Mouse (Mus musculus): Measurements from ENCODE around the gene Gbp6. TPM values are rescaled to one million over a fixed set of nuclear protein-coding genes. Genes with fewer than 3 reads are reported as not detected.
"Not testable (repeated sequence)": the region's sequence is repeated elsewhere in the genome, so short reads cannot be mapped to it uniquely, and the experiment has no call there.

Gbp6 gene
- polyA plus RNA-seq, 1 experiment from 2014 or later: 2.0 TPM

DNA sequence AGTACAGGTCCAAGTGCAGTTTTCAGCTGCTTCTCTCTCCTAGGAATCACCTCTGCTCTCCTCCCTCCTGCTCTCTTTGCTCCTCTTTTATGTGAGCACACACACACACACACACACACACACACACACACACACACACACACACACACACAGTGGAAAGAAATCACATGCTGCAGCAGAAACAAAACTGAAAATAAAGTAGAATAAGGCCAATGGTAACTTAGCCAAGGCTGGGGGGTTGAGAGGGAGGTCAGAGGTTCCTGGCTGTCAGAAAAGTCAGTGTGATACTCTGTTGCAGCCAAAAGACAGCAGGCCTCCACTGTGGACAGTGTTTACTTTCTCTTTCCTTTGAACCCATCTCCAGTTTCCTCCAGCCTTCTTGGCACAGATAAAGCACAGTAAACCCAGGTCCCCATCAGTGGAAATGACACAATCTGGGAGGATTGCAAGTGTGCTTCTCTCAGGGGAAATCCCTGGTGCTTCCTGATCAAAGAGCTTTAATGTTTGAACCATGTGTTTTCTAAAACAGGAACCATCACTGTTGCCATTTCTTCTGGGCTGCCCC lies 53.9 kb downstream of the Gbp6 start, which contains the start of gene Gbp10:
Gene Gbp10, minus strand, starts transcription at position 51 of the 565 bp plus-strand sequence.
- not testable (repeated sequence) for H3K9ac ChIP-seq (replicated peaks; ENCODE audit: low read depth, low read length); H3K36me3 ChIP-seq (ENCODE audit: control insufficient read depth, insufficient read depth, low read length); H3K9me3 ChIP-seq (ENCODE audit: control insufficient read depth, low read depth, low read length); H3K4me3 ChIP-seq (ENCODE audit: low read depth, low read length); H3K27me3 ChIP-seq (ENCODE audit: control insufficient read depth, insufficient read depth, low read length); H3K4me2 ChIP-seq (replicated peaks; ENCODE audit: low read depth, low read length); H3K27ac ChIP-seq (ENCODE audit: low read length); ATAC-seq (ENCODE audit: insufficient number of reproducible peaks, insufficient read depth, low FRiP score, low read depth); H3K4me1 ChIP-seq (ENCODE audit: control insufficient read depth, insufficient read depth, low read length)

DNA sequence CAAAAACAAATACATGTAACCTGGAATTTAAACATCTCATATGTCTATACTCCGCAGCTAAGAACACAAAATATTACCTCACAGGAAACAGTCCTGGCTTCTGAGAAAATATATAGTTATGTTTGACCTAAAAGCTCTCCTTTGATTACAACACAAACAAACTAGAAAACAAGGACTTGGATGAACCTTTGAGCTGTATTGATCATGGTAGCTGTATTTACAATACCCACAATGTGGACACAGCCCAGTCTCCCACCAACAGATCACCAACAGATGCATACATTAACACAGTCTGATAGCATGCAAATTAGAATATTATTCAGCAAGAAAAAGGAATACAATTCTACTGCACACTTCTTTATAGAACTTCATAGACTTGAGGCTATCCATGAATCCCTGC lies 55.1 kb downstream of the Gbp6 start:
- ATAC-seq (ENCODE audit: insufficient number of reproducible peaks, insufficient read depth, low FRiP score, low read depth); H3K4me1 ChIP-seq (ENCODE audit: control insufficient read depth, insufficient read depth, low read length); H3K27ac ChIP-seq (ENCODE audit: low read length); H3K36me3 ChIP-seq (ENCODE audit: control insufficient read depth, insufficient read depth, low read length); H3K9me3 ChIP-seq (ENCODE audit: control insufficient read depth, low read depth, low read length); H3K4me2 ChIP-seq (replicated peaks; ENCODE audit: low read depth, low read length); H3K9ac ChIP-seq (replicated peaks; ENCODE audit: low read depth, low read length); H3K4me3 ChIP-seq (ENCODE audit: low read depth, low read length); H3K27me3 ChIP-seq (ENCODE audit: control insufficient read depth, insufficient read depth, low read length): not testable (repeated sequence)
- 91% methylated on average over 1 of the region's 1 CpGs for WGBS

DNA sequence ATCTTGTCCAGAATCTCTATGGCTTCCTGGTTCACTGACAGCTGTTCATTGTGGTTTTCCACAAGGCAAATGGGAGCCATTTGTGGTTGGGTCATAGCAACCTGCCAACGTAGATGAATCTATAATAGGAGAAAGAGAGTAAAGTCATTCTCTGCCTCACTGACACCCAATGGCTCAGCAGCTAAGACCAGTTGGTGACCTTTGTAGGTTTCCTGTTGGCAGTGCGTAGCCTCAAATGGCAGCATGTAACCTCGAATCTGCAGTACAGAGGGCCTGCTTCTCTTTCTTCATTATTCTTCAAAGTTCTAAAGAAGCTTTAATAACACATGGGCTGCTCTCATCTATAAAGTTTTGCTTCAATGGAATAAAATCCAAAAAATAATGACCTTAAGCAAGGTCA lies 57.5 kb downstream of the Gbp6 start:
- not testable (repeated sequence) for ATAC-seq (ENCODE audit: insufficient number of reproducible peaks, insufficient read depth, low FRiP score, low read depth); H3K36me3 ChIP-seq (ENCODE audit: control insufficient read depth, insufficient read depth, low read length); H3K27ac ChIP-seq (ENCODE audit: low read length); H3K4me3 ChIP-seq (ENCODE audit: low read depth, low read length); H3K9me3 ChIP-seq (ENCODE audit: control insufficient read depth, low read depth, low read length); H3K27me3 ChIP-seq (ENCODE audit: control insufficient read depth, insufficient read depth, low read length); H3K4me2 ChIP-seq (replicated peaks; ENCODE audit: low read depth, low read length); H3K9ac ChIP-seq (replicated peaks; ENCODE audit: low read depth, low read length); H3K4me1 ChIP-seq (ENCODE audit: control insufficient read depth, insufficient read depth, low read length)
- 87% methylated on average over 3 of the region's 3 CpGs for WGBS

Other genes with a start within 250 kb of the Gbp6 start
- gene Gbp9, start 154.2 kb downstream of the Gbp6 start, polyA plus RNA-seq (2014; fragmentation: Nextera tagmentation; extraction: Ambion mirVana): 2.8 and 3.5 TPM in 2 replicates
- 1.2 and 1.4 TPM in 2 replicates for gene Gbp8, start 154.2 kb downstream of the Gbp6 start, polyA plus RNA-seq (2014; fragmentation: Nextera tagmentation; extraction: Ambion mirVana)
- 0.61 and 1.1 TPM in 2 replicates for gene Gbp4, start 154.1 kb downstream of the Gbp6 start, polyA plus RNA-seq (2014; fragmentation: Nextera tagmentation; extraction: Ambion mirVana)
- gene Gbp10, start 54.2 kb downstream of the Gbp6 start, polyA plus RNA-seq (2014; fragmentation: Nextera tagmentation; extraction: Ambion mirVana): 0.53 TPM in 1 of 2 replicates, not detected in the other
- not detected in 2 replicates for gene Gm43302, start within 50 bp of the Gbp6 start, polyA plus RNA-seq (2014; fragmentation: Nextera tagmentation; extraction: Ambion mirVana)
- 9.4 and 11.2 TPM in 2 replicates for gene Lrrc8b, start 122.1 kb upstream of the Gbp6 start, polyA plus RNA-seq (2014; fragmentation: Nextera tagmentation; extraction: Ambion mirVana)
- 21.4 and 23.8 TPM in 2 replicates for gene Lrrc8c, start 225.7 kb upstream of the Gbp6 start, polyA plus RNA-seq (2014; fragmentation: Nextera tagmentation; extraction: Ambion mirVana)